Mouse (Mus musculus): ENCODE results near the gene Nbl1. TPM values are rescaled to one million over a fixed set of nuclear protein-coding genes. Genes with fewer than 3 reads are reported as not detected.

Nbl1 gene
- total RNA-seq (2021): 10 to 100 TPM; 19.9 to 40.8 TPM
- long read RNA-seq, experiment 1, transcript Nbl1-201 (4 exons, 1,793 nt): major isoform, 58 of 75 reads
- long read RNA-seq, experiment 1, partial matches to known transcripts: 3 of 75 reads
- long read RNA-seq, experiment 1, other reads (novel, unspliced or antisense): 14 of 75 reads
- long read RNA-seq, experiment 2, transcript Nbl1-201 (4 exons, 1,793 nt): major isoform, 28 of 33 reads
- long read RNA-seq, experiment 2, partial matches to known transcripts: 0 of 33 reads
- long read RNA-seq, experiment 2, other reads (novel, unspliced or antisense): 5 of 33 reads

DNA sequence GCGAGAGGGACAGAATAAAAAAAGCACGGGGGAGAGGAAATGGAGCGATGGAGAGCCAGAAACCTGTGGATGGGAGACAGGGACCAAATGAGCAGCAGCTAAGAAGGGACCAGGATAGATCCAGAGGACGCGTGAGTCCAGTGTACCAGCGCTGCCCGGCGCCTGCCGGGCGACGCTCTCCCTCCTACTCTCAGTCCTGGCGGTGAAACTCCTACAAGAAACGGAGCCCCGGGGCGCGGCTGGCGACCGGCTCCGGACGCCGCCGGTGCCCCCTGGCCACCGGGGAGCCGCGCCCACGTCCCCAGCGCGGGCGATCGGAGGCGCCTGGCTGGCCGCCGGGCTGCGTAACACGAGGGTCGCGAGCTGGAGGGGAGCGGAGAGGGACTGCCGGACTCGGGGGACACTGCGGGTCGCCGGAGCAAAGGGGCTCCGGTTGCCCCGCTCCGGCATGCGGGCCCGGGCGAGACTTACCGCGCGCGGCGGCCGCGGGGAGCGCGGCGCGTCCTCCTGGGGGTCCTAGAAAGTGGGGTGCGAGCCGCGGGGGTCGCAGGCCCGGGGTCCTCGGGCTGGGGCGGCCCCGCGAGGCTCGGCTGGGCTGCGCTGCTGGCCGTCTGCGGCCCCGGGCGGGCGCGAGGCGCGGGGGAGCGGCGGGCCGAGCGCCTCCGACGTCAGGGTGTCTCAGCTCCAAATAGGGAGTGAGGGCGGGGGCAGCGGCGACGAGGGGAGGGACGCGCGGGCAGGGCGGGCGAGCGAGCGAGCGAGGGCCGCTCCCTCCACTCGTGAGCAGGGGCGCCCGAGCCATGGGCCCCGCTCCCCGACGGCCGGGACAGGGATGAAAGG is at the start of gene Nbl1:
Gene Nbl1 (minus strand): TSS at position 638 of the 840 bp plus-strand sequence.
- intact Hi-C loops (cut with DNase I): no loop called here
- DNase-seq: peak; percentile 87
- TF ChIP-seq CTCF (IDR thresholded peaks at IDR 0.05): no peak
- H3K27ac ChIP-seq: peak within 1 kb of the TSS; percentile 91
- peak within 1 kb of the TSS; percentile 94 for H3K4me3 ChIP-seq

DNA sequence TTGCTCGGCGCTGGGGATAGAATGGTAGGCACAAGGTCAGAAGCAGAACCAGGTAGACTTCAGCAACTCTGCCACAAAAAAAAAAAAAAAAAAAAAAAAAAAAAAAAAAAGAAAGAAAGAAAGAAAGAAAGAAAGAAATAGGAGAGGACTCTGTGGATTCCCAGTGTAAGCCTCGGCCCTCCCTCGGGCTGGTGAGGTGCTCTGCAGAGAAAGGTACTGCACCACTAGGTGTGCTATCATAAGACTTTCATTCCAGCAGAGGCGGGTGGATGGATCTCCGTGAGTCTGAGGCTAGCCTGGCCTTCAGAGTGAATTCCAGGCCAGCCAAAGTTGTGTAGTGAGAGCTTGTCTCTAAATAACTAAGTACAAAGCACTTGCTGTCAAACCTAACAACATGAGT is 49.0 kb upstream of the Nbl1 start:
- no peak for TF ChIP-seq CTCF (IDR thresholded peaks at IDR 0.05)
- intact Hi-C loops (cut with DNase I): no loop called here

DNA sequence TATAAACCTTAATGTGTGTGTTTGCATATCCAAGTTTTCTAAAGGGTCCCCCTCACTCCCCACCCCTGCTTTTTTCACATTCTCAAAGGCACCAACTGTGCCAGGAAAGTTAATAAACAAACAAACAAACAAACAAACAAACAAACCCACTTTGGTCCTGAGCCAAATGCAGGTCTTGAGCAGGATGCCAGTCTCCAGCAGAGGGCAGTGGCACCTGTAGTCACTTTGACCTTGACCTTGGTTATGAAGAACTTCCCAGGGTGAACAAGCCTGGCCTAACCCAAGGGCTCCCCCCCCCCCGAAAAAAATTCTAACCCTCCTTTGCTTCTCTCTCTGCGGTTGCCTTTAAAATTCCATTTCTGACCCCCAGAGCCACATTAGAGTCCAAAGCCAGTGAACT is 47.5 kb upstream of the Nbl1 start:
- peak; percentile 37 for TF ChIP-seq CTCF (IDR thresholded peaks at IDR 0.05)
- Histone ChIP-seq H3K4me3 (no peak overlapping the region), H3K27ac (no peak overlapping the region)
- intact Hi-C loops (cut with DNase I): no loop called here
- DNase-seq: no peak

More for the DNA sequence above, 49.0 kb upstream of the Nbl1 start:
- Histone ChIP-seq H3K4me3 (no peak overlapping the region), H3K27ac (no peak overlapping the region)
- DNase-seq: no peak

DNA sequence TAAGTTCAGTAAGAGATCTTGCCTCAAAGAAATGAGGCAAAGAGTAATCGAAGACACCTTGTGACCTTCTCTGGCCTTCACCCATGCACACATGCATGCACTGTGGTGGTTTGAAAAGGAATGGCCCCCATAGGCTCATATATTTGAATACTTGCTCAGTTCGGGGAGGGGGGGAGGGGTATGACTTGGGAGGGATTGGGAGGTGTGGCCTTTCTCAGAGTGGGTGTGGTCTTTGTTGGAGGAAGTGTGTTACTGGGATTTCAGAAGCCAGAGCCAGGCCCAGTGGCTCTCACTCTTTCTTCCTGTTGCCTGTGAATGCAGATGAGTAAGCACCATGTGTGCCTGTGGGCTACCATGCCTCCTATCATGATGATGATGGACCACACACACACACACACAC is 43.2 kb upstream of the Nbl1 start:
- Histone ChIP-seq H3K27ac (no peak overlapping the region), H3K4me3 (no peak overlapping the region)
- TF ChIP-seq CTCF (IDR thresholded peaks at IDR 0.05): no peak
- intact Hi-C loops (cut with DNase I): no loop called here
- no peak for DNase-seq

DNA sequence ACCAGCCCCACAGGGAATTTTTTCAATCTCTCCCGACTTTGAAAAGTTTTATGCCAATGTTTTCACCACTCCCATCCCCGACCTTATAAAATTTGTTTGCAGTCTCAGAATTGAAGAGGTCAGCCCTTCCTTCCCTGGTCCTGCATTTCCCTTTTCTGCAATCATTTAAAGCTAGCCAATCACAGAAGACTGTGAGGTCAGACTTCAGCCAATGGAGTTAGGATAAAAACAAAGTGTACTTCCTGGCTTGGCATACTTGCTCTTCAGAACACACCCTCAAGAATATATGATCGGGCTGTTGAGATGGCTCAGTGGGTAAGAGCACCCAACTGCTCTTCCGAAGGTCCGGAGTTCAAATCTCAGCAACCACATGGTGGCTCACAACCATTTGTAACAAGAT is 40.3 kb upstream of the Nbl1 start:
- no peak overlapping the region for H3K27ac ChIP-seq
- no peak for TF ChIP-seq CTCF (IDR thresholded peaks at IDR 0.05)
- DNase-seq: no peak
- intact Hi-C loops (cut with DNase I): loop anchor here (5.0 kb wide), 1 partner anchor 59 kb away; the partner anchor contains the start of gene Capzb
- no peak overlapping the region for H3K4me3 ChIP-seq

DNA sequence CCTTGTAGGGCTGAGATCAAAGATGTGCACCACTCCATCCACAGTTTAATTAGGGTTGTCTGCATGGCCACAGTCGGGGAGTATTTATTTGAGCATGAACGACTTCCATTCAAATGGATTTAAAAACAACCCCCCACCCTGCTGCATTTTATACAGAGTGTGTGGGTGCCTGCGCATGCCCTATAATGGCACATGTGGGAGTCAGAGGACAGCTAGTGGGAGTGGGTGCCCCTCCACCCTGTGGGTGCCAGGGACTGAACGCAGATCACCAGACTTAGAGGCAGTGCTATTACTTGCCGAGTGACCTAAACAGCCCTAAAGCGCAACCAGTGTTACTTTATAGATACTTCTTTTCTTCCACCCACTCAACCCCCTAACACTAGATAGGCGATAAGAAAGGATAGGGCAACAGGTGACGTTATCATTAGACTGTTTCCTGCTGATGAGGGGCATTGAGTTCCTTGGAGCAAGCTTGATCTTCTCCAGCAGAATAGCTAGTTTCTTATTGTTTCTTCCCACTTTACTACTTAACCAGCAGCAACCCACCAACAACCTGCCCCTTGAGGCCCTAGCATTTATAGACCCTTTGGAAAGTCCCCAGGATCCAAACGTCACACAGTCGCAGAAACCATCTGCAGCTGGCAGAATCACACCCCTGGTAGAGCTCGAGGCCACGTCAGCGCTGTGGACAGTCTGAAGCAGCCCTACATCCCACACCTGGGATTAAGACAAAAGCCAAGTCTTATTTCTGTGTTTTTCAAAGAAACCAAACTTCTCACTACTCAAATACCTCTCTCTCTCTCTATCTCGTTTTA is 39.3 kb upstream of the Nbl1 start:
- TF ChIP-seq CTCF (IDR thresholded peaks at IDR 0.05): no peak
- DNase-seq: no peak
- intact Hi-C loops (cut with DNase I): loop anchor here (5.0 kb wide), 1 partner anchor 60 kb away; the partner anchor contains the start of gene Capzb
- H3K27ac ChIP-seq: peak overlapping the region; percentile 96
- H3K4me3 ChIP-seq: no peak overlapping the region; the same call in 1 of the 2 replicates

DNA sequence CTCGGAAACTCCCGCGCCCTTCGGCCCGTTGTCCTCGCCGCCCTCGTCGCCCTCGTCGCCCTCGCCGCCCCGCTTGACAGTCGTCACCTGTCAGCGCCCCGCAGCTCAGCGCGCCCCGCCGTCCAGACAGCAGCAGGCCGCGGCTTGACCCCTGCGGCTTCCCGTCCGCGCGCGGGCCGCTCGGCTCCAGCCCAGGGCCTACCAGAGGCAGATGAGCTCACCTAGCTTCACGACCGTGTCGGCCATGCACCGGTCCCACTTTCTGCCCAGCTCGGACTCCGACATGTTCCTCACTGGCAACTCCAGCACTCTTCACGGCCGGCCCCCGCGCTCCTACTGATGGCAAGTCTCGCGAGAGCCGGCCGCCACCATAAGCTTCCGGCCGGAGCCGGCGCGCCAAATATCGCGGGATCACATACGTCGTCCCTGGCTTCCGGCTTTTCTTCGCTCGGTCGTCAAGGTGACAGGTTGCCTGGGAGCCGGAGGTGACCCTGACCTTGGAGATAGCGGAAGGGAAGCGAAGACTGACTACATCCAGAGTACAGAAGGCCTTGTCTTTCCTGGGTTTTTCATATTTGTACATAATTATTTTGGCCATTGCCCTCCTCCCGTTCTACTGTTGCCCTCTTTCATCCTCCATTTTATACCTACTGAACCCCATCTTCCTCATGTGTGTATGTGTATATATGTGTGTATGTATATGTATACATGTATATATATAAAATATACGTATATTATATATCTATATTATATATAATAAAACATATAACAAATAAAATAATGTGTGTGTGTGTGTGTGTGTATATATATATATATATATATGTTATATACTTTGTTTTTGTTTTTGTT is 38.1 kb upstream of the Nbl1 start, which contains the start of gene Minos1:
Gene Minos1 (minus strand): TSS at position 413 of the 849 bp plus-strand sequence.
- TF ChIP-seq CTCF (IDR thresholded peaks at IDR 0.05): no peak
- peak within 1 kb of the TSS; percentile 99 for H3K4me3 ChIP-seq
- intact Hi-C loops (cut with DNase I): loop anchor here (5.0 kb wide), 1 partner anchor 61 kb away; the partner anchor contains the start of gene Capzb
- peak within 1 kb of the TSS; percentile 96 for H3K27ac ChIP-seq
- DNase-seq: peak; percentile 99

DNA sequence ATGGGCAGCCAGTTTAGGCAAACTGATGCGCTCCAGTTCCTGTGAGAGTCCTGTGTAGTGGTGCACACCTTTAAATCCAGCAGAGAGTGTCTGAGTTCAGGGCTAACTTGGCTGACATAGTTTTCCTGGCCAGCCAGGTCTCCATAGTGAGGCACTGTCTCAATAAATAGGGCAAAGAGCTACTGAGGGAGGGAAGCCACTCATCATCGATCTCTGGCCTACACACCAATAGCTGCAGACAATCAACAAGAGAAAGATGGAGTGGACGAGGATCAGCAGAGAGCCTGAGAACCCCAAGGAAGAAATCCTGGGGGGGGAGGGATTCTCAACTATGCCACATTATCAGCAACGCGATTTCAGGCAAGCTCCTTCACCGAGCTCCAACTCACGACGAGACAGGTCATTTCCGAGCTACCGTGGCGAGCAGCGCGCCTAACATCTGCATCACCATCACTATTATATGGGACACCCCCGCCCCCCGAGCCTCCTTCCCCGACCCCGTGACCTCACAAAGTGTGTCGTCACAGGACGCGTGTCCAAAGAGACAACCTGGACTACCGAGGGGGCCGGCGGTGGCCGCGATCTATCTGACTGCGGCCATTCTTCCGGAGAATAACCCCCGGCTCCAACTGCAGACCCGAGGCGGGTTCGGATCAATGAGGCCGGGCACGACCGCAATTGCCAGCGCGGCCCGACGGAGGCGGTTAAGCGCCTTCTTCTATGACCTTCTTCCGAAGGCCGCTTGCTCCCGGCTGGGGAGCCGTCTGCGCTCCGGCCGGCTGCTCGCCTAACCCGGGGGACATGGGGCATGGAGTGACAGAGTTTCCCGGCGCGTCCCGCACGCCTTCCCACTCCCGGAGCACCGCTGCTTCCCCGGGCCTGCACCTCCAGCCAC is 37.3 kb upstream of the Nbl1 start:
- intact Hi-C loops (cut with DNase I): loop anchor here (5.0 kb wide), 2 partner anchors 43 to 62 kb away; partner anchors contain the start of gene Capzb
- peak; percentile 59 for DNase-seq
- Histone ChIP-seq H3K4me3 (peak overlapping the region; percentile 99), H3K27ac (peak overlapping the region; percentile 96)
- TF ChIP-seq CTCF (IDR thresholded peaks at IDR 0.05): no peak

DNA sequence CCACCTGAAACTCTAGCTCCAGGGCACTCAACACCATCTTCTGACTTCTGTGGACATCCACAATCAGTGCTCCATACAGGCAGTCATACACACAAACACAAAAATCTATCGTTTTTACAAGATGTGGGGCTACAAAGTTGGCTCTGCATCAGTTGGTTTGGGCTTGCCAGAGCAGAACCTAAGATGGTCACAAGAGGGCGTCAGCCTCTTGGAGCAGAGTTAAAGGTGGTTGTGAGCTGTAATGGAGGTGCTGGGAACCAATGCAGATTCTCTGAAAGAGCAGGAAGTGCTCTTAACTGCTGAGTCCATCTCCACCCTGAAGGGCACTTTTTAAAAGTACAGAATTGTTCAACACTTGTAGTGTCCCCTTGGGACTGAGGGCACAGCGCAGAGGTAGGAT is 33.7 kb upstream of the Nbl1 start:
- no peak for DNase-seq
- intact Hi-C loops (cut with DNase I): loop anchor here (5.0 kb wide), 1 partner anchor 39 kb away; no protein-coding TSS in a partner anchor
- peak; percentile 30; the same call in 1 of the 2 replicates for TF ChIP-seq CTCF (IDR thresholded peaks at IDR 0.05)
- Histone ChIP-seq H3K27ac (no peak overlapping the region), H3K4me3 (no peak overlapping the region)

DNA sequence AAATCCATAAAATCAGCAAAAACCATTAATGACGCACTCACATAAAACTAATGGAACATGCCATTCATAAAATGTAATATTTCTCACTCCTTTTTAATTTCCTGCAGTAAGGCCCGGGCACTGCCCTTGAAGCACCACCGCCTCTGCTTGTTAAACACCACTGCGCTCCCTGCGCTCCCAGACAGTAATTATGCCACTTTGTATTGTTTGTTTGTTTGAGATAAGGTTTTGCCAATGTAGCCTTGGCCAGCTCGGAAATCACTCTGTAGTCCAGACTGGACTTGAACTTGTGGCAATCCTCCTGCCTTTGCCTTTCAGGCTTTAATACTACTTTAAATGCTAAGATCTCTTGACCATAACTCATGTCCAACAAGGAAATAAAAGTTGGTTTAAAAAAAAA is 32.1 kb upstream of the Nbl1 start:
- H3K27ac ChIP-seq: no peak overlapping the region
- no peak overlapping the region for H3K4me3 ChIP-seq
- DNase-seq: no peak
- TF ChIP-seq CTCF (IDR thresholded peaks at IDR 0.05): no peak
- intact Hi-C loops (cut with DNase I): loop anchor here (5.0 kb wide), 1 partner anchor 38 kb away; no protein-coding TSS in a partner anchor
